Mouse (Mus musculus) layer of hippocampus, adult 18-20 months (tissue): ENCODE data around the gene Asap2. TPM values are rescaled to one million over a fixed set of nuclear protein-coding genes. Genes with fewer than 3 reads are reported as not detected.

Experiments used
- DNase-seq, 2 experiments: peaks; one replicate each; pipeline ENCODE4 v3.0.0; 2022; ENCODE audit warnings: low spot score in 2 of 2
- total RNA-seq, 2 experiments: library from RNA; stranded (reverse); gene quantifications; 2 replicates each; pipeline ENCODE4 v1.2.3; 2021

The Asap2 gene
- total RNA-seq, 2 experiments from 2014 or later: 38.3 to 40.0 TPM

- no peak for DNase-seq
Measured at GRCm38 (mm10) chr12:21261521-21261920, 271.3 kb downstream of the Asap2 start.

GRCm38 (mm10) chr12:21263256-21263655, 273.0 kb downstream of the Asap2 start:
- peak; percentile 30 to 67 for DNase-seq

GRCm38 (mm10) chr12:21264241-21264640, 274.0 kb downstream of the Asap2 start:
- DNase-seq: no peak

GRCm38 (mm10) chr12:21264970-21265369, 274.7 kb downstream of the Asap2 start:
- no peak for DNase-seq

DNA sequence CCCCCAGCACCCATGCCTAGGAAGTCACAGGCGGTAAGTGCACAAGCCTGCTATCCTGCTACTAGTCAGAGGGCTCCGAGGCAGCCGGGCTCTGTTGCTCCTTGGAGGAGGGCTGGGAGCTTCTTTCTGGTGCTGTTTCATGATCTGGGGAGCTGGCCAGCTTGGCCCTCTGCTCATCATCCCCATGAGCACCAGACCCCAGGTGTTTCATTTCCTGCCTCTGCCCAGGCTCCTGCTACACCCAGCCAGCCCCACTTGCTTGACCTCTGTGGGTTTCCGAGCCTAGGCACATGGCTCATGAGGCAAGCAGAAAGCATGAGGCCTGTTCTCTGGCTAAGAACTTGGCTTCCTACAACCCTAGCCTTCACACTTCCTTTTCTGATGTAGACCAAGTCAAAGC, 275.2 kb downstream of the Asap2 start:
- no peak for DNase-seq

- peak; percentile 42 to 82 for DNase-seq
Measured at GRCm38 (mm10) chr12:21265946-21266783, 275.9 kb downstream of the Asap2 start.

- DNase-seq: no peak
Measured at GRCm38 (mm10) chr12:21266784-21267098, 276.5 kb downstream of the Asap2 start.

DNA sequence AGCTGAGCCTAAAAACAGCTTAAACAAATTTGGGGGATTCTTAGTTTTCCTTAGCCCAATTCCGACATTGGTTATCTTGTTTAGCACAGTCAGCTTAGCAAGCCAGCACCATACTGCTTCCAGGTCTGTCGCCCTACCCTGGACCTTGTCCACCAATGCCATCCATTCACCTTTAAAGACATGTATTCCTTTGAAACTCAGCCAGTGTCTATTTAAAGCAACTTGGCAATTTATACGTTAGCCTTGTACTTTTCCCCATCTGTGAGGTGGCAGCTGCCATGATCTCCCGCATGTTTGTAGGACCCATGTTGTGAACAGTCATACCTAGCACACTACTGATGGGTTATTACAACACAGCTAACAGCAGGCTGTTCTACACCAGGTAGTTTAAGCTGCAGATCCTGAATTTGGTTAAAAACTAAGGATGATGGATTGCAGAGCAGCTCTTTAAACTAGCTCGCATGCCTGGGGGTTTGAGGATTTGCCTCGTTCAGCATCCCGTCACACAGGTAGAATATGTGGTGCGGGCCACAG, 277.9 kb downstream of the Asap2 start:
- no peak for DNase-seq

DNA sequence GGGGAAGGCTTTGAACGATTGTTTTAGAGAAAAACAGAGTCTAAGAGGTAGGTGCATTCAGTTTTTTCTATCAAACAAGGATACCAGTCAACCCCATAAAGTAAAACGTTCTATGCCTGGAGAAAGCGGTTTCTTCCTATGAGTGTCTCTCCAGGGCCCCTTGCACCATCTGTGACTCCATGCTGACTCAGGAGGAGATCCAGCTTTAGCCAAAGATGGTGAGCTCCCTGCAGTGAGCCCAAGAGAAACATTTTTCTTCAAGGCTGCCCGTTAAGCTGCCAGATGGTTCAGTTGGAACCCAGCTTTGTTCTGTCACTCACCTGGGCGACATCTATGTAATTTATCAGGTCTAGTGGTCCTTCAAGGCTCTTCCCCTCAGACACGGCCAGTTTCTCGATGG, 284.2 kb downstream of the Asap2 start:
- no peak for DNase-seq

- peak; percentile 22 to 57 for DNase-seq
Measured at GRCm38 (mm10) chr12:21277352-21277864, 287.1 kb downstream of the Asap2 start.

- no peak for DNase-seq
Measured at GRCm38 (mm10) chr12:21284761-21285441, 294.6 kb downstream of the Asap2 start, which contains the start of gene Cpsf3. Gene Cpsf3 (plus strand): TSS chr12:21285391.

GRCm38 (mm10) chr12:21285508-21286242, 295.4 kb downstream of the Asap2 start:
- DNase-seq: peak in 1 of 2 experiments; percentile 8

- peak; percentile 98 to 99 for DNase-seq
Measured at GRCm38 (mm10) chr12:21286243-21286622, 296.0 kb downstream of the Asap2 start, which contains the start of gene Itgb1bp1. Gene Itgb1bp1 (minus strand): TSS chr12:21286284.

DNA sequence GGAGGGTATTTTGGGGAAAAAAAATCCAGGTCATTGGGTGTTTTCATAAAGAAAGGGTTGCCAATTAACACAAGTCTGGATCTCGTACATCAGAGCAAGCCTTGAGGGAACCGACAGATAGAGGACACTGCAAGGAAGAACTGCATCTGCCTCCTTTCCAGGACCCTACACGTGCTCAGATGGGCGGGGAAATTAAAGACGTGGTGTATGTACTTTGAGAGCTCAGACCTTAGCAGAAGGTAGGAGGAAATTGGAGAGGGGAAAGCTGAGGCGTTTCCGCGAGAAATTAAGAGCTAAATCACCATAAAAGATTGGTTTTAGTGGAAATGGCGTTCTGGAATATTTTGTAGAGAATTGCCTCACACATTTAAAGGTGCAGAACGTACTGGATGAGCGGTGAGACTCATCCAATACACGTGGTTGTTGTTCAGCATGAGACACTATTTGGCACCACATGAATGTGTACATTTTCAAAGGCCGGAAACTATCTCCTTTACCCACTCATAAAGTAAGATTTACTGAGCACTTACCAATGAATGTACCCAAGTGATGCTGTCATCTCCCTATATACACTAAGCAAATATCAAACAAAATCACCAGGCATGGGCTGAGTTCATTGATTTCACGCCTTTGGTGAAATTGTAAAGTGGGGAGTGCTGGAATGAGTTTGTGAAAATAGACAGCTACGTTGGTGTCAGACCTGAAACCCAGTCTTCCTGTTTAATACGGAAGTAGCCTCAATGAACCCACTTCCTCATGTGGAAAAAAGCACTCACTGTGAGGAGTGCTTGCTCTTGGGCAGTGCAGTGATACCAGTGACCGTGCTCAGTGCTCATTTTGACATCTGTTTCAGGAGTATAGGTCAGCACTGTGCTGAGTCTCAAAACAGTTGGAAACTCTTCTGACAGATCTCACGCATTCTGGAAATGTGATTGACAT, 296.7 kb downstream of the Asap2 start:
- DNase-seq: peak in 1 of 2 experiments; percentile 25

GRCm38 (mm10) chr12:21288716-21289395, 298.6 kb downstream of the Asap2 start:
- no peak for DNase-seq

- DNase-seq: no peak
Measured at GRCm38 (mm10) chr12:21289651-21290050, 299.4 kb downstream of the Asap2 start.

DNA sequence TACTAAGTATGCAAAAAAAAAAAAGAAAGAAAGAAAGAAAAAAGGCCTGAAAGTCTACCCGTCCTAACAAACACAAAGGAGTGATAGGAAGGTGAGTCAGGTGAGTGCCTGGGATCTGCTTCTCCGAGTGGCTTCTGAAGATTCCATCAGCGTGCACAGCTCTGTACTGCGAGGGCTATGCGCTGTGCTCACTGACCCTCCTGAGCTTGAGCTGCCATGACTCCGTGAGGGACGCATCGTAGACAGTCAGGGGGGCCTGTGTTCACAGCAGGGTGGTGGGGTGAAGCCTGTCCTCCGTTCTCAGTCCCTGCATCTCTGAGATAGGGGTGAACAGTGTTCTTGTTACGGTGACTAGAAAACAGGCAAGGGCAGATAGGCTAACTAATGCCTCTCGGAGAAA, 308.6 kb downstream of the Asap2 start:
- DNase-seq: no peak

DNA sequence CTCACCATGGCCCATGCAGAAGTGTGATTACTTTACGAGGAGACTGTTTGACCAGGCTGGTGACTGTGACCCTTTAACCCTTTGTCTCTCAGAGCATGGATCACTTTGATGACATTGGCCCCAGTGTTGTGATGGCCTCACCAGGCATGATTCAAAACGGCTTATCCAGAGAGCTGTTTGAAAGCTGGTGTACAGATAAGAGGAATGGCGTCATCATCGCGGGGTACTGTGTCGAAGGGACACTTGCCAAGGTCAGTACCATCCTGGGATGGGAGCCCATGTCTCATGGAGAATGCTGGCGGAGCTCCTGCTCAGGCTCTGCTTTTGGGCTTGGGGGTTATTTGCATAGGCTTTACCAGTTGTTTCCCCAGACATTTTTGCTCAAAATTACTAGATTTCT, 311.1 kb downstream of the Asap2 start:
- no peak for DNase-seq

- no peak for DNase-seq
Measured at GRCm38 (mm10) chr12:21301932-21302331, 311.7 kb downstream of the Asap2 start.

GRCm38 (mm10) chr12:21302361-21302783, 312.1 kb downstream of the Asap2 start:
- DNase-seq: no peak
